Mouse (Mus musculus): ENCODE data around the gene Fgd5.

DNA sequence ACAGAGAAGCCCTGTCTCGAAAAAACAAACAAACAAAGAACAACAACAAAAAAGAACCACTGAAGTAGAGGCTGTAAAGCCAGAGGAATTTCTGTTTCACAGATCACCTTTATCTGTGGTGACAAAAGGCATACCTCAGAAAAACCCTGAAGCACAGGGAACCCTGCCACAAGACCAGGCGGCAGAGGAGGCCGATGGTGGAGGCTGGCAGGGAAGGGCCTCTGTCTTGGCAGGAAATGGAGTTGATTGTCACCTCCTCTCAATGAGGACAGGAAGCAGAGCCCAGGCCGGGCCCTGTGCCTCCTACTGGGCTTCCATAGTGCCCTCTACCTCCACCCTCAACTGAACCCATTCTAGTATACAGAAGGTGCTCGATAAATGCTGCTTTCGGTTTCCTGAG is 4.7 kb upstream of the Fgd5 start:
- no peak for TF ChIP-seq CTCF (IDR thresholded peaks at IDR 0.05; ENCODE audit: insufficient read depth, low read depth, low read length)
- no peak for TF ChIP-seq POLR2A (IDR thresholded peaks at IDR 0.05; ENCODE audit: insufficient read depth, low read depth, low read length)
